Mouse (Mus musculus): ENCODE measurements around the gene Anpep. TPM values are rescaled to one million over a fixed set of nuclear protein-coding genes. Genes with fewer than 3 reads are reported as not detected.
A peak's percentile ranks its signal among the peaks of the same experiment; 100 is the strongest.

The Anpep gene
- polyA plus RNA-seq, 1 experiment = 7,549 TPM

DNA sequence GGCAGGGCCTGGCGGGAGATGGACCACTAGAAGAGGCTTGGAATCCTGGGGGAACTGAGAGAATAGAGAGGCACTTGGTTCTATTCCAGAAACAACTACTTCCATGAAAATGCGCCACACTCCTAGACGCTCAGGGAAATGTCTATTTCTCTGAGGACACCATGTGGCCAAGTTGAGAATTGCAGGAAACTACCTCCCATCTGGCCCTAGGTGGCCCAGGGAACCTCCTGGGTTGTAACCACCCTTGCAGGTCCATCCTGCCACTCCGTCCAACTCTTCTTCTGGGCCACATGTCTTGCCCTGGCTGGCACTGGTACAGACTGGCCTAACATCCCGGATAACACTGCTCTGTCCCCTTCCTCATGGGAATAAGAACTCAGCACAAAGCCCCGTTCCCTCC is 74.6 kb downstream of the Anpep start:
- Histone ChIP-seq H3K27me3 (ENCODE audit: control insufficient read depth, insufficient read depth, low read length) (0 out of 2 replicates have a peak, but pooled peaks cover 3% of the 10 kb centered on the region), H3K4me1 (ENCODE audit: control insufficient read depth, insufficient read depth, insufficient read length, low read length) (peaks cover 17% of the 10 kb centered on the region), H3K4me3 (ENCODE audit: low read depth, low read length) (no peak overlapping the region), H3K36me3 (ENCODE audit: control insufficient read depth, insufficient read depth, low read length) (no peaks in the 10 kb centered on the region), H3K27ac (ENCODE audit: insufficient read depth, low read depth, low read length) (no peak overlapping the region)
- WGBS = 22% methylated on average over 6 of the region's 6 CpGs
- TF ChIP-seq POLR2A (IDR thresholded peaks at IDR 0.05; ENCODE audit: low read depth, low read length) (no peak), CTCF (IDR thresholded peaks at IDR 0.05; ENCODE audit: extremely low read depth, insufficient read length, insufficient replicate concordance, low read depth, low read length) (peak; percentile 61; the same call in 1 of the 2 replicates)

DNA sequence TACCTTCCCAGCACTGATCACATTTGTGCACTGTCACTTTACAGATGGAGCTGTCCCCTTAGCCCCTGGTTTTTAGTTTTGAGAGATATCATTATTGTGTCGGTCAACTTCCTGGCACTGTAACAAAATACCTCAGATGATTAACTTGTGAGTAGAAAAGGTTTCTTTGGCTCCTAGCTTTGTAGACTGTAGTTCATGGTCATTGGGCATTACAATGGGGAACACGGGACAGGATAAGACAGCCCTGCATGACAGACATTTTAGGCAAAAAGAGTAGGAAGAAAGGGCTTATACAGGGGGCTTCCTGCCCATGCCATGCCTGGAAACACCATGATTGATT is 78.4 kb downstream of the Anpep start:
- 83% methylated on average over 2 of the region's 2 CpGs for WGBS
- Histone ChIP-seq H3K27ac (ENCODE audit: insufficient read depth, low read depth, low read length) (no peak overlapping the region), H3K4me3 (ENCODE audit: low read depth, low read length) (no peak overlapping the region), H3K36me3 (ENCODE audit: control insufficient read depth, insufficient read depth, low read length) (no peaks in the 10 kb centered on the region), H3K27me3 (ENCODE audit: control insufficient read depth, insufficient read depth, low read length) (no peaks in the 10 kb centered on the region; the same call in 1 of the 2 replicates), H3K4me1 (ENCODE audit: control insufficient read depth, insufficient read depth, insufficient read length, low read length) (peaks cover 7% of the 10 kb centered on the region)
- no peak for TF ChIP-seq POLR2A (IDR thresholded peaks at IDR 0.05; ENCODE audit: low read depth, low read length)
- no peak for TF ChIP-seq CTCF (IDR thresholded peaks at IDR 0.05; ENCODE audit: extremely low read depth, insufficient read length, insufficient replicate concordance, low read depth, low read length)

DNA sequence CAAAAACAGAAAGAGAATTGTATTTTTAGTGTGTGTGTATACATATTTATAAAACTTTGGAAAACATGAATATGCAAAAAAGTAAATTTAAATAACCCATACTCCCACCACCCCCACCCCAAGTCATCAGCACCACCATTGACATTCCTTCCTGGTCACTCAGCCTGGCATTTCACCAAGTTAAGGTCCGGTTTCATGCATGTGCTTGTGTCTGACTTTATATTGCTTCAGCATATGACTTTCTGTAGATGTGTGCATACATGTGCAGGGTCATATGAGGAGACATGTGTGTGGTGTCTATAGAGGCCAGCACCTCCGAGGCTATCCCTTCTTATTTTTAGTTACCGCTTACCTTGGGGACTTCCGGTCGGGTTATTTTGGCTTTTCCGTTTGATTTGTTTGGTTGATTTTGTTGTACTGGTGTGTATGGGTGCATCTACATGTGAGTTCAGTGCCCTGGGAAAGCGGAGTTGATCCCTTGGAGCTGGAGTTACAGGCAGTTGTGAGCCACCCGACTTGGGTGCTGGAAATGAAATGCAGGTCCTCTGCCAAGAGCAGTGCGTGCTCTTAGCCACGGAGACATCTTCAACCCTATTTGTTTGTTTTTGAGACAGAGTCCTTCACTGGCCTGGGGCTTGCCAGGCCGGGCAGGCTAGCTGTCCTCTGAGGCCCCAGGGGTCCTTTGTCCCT is 78.9 kb downstream of the Anpep start:
- TF ChIP-seq POLR2A (IDR thresholded peaks at IDR 0.05; ENCODE audit: low read depth, low read length) (no peak), CTCF (IDR thresholded peaks at IDR 0.05; ENCODE audit: extremely low read depth, insufficient read length, insufficient replicate concordance, low read depth, low read length) (no peak)
- 85% methylated on average over 11 of the region's 11 CpGs for WGBS
- Histone ChIP-seq H3K36me3 (ENCODE audit: control insufficient read depth, insufficient read depth, low read length) (no peaks in the 10 kb centered on the region), H3K27ac (ENCODE audit: insufficient read depth, low read depth, low read length) (no peak overlapping the region), H3K27me3 (ENCODE audit: control insufficient read depth, insufficient read depth, low read length) (no peaks in the 10 kb centered on the region; the same call in 1 of the 2 replicates), H3K4me3 (ENCODE audit: low read depth, low read length) (no peak overlapping the region), H3K4me1 (ENCODE audit: control insufficient read depth, insufficient read depth, insufficient read length, low read length) (peaks cover 7% of the 10 kb centered on the region)

DNA sequence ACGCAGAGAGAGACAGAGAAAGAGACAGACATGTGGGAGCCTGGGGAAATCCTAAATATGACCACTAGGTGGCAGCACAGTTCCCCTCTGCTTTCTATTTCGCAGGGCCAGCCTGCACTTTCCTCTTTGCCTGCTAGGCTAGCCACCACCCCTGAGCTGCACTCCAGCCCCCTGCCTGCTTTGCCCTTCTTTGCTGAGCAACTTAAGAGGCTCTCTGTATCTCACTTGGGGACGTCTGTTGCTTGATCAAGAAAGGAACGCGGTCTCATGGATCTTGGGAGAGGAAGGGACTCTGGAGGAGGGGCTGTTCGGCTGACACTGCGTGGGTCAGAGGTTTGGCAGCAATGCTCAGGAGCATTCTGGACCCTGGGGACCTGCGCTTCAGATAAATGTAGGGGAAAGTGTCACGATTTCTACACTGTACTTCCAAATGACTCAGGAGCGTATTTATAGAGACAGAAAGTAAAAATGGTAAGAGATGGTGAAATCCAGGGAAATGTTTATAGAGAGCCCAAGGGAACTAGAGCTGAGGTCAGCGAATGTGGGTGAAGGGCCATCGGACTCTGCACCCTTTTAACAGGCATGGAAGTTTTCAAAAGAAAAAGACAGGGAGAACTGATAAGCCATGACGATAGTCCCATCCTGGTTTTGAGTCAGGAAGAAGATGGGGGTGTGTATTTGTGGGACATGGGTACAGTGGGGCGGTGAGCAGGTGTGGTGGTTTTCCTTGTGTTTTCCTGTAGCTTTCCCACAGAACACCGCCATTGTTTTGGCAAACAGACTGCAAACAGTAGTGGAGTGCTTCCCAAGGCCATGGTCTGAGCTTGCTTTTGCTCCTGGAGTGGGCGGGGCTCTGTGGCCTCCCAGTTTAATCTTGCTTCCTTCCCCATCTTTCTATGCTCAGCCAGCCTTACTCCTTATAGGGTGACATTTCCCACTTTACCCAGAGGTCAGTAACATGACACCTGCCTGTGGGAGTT is 79.9 kb downstream of the Anpep start:
- no peaks in the 10 kb centered on the region for H3K36me3 ChIP-seq (ENCODE audit: control insufficient read depth, insufficient read depth, low read length)
- TF ChIP-seq CTCF (IDR thresholded peaks at IDR 0.05; ENCODE audit: extremely low read depth, insufficient read length, insufficient replicate concordance, low read depth, low read length) (peak; percentile 80), POLR2A (IDR thresholded peaks at IDR 0.05; ENCODE audit: low read depth, low read length) (no peak)
- 12% methylated on average over 16 of the region's 16 CpGs for WGBS
- no peaks in the 10 kb centered on the region; the same call in 1 of the 2 replicates for H3K27me3 ChIP-seq (ENCODE audit: control insufficient read depth, insufficient read depth, low read length)
- peaks cover 7% of the 10 kb centered on the region for H3K4me1 ChIP-seq (ENCODE audit: control insufficient read depth, insufficient read depth, insufficient read length, low read length)
- peak overlapping the region; percentile 66 for H3K27ac ChIP-seq (ENCODE audit: insufficient read depth, low read depth, low read length)
- H3K4me3 ChIP-seq (ENCODE audit: low read depth, low read length) = peak overlapping the region; percentile 57

Other genes with a start within 250 kb of the Anpep start
- not detected in 2 replicates for gene Rhcg, start 243.4 kb downstream of the Anpep start, polyA plus RNA-seq (2012; rRNA removed)
- 0.85 and 1.1 TPM in 2 replicates for gene Ticrr, start 200.9 kb downstream of the Anpep start, polyA plus RNA-seq (2012; rRNA removed)
- 0.39 and 0.86 TPM in 2 replicates for gene Kif7, start 145.3 kb downstream of the Anpep start, polyA plus RNA-seq (2012; rRNA removed)
- 1.5 and 4.5 TPM in 2 replicates for gene Plin1, start 128.2 kb downstream of the Anpep start, polyA plus RNA-seq (2012; rRNA removed)
- gene Pex11a, start 117.9 kb downstream of the Anpep start, polyA plus RNA-seq (2012; rRNA removed) = 13.8 and 17.9 TPM in 2 replicates
- 0.06 and 0.08 TPM in 2 replicates for gene Wdr93, start 117.9 kb downstream of the Anpep start, polyA plus RNA-seq (2012; rRNA removed)
- 0.28 and 1.2 TPM in 2 replicates for gene Mesp1, start 67.3 kb downstream of the Anpep start, polyA plus RNA-seq (2012; rRNA removed)
- 0.33 TPM in 2 replicates for gene Mesp2, start 50.3 kb downstream of the Anpep start, polyA plus RNA-seq (2012; rRNA removed)
- gene Ap3s2, start 59.6 kb upstream of the Anpep start, polyA plus RNA-seq (2012; rRNA removed) = 5.2 and 10.4 TPM in 2 replicates
- 21.3 and 23.2 TPM in 2 replicates for gene Arpin, start 74.3 kb upstream of the Anpep start, polyA plus RNA-seq (2012; rRNA removed)
- gene Zfp710, start 163.8 kb upstream of the Anpep start, polyA plus RNA-seq (2012; rRNA removed) = 34.9 and 67.9 TPM in 2 replicates